Mouse (Mus musculus): ENCODE measurements at regions not wholly inside any gene's neighbourhood (a gene's known extent, or its start where the extent isn't known, plus 50 kb on each side); places are given as distances from the start of the nearest gene placed in this dataset.

- no peak for TF ChIP-seq CTCF (IDR thresholded peaks at IDR 0.05; ENCODE audit: control insufficient read depth, insufficient read depth, insufficient read length)
- TF ChIP-seq CEBPB (IDR thresholded peaks at IDR 0.05; ENCODE audit: low read depth), result no peak
- TF ChIP-seq MYOD1 (IDR thresholded peaks at IDR 0.05; ENCODE audit: control insufficient read depth, insufficient read length, low read depth), result no peak
- TF ChIP-seq MAX (IDR thresholded peaks at IDR 0.05), result no peak
- TF ChIP-seq USF1 (IDR thresholded peaks at IDR 0.05; ENCODE audit: low read depth), result no peak
- no peak for TF ChIP-seq MYOG (IDR thresholded peaks at IDR 0.05; ENCODE audit: control insufficient read depth, extremely low read depth, insufficient read length)
- TF ChIP-seq FOSL1 (IDR thresholded peaks at IDR 0.05; ENCODE audit: insufficient read depth, low read length, poor library complexity, severe bottlenecking), result no peak
- Histone ChIP-seq H3K79me3 (ENCODE audit: low read depth) (no peaks in the 10 kb centered on the region), H3K27me3 (ENCODE audit: control insufficient read depth, insufficient read depth, insufficient read length) (no peaks in the 10 kb centered on the region), H3ac (ENCODE audit: control insufficient read depth, insufficient read length, low read depth) (no peak overlapping the region), H3K4me3 (ENCODE audit: insufficient read depth, poor library complexity, severe bottlenecking) (no peak overlapping the region), H3K79me2 (ENCODE audit: control insufficient read depth, insufficient read depth) (no peaks in the 10 kb centered on the region), H3K36me3 (ENCODE audit: control insufficient read depth, insufficient read depth) (no peaks in the 10 kb centered on the region)
Observed at GRCm38 (mm10) chr5:119130176-119130575, 540.3 kb upstream of the Tbx3 start.

DNA sequence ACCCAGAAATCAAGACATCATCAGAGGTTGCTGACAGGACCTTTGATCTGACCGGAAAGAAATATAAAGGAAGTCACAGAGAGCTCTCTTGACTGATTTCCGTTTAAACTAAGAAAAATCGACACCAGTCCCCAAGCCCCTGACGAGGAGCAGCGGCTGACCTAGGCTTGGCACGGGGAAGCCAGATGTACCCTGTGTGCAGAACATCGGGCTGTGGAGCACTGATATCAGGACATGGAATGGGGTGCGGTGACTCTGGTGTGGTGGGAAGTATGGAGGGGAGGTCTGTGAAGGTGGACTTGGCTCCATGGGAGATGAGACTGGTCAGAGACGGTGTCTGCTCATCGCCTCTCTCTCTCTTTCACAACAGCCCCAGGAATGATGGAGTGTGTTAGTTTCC lies 539.0 kb upstream of the Tbx3 start:
- no peaks in the 10 kb centered on the region for H3K79me2 ChIP-seq (ENCODE audit: control insufficient read depth, insufficient read depth)
- H3K36me3 ChIP-seq (ENCODE audit: control insufficient read depth, insufficient read depth), result no peaks in the 10 kb centered on the region
- H3ac ChIP-seq (ENCODE audit: control insufficient read depth, insufficient read length, low read depth), result no peak overlapping the region
- no peak overlapping the region for H3K4me3 ChIP-seq (ENCODE audit: insufficient read depth, poor library complexity, severe bottlenecking)
- H3K27me3 ChIP-seq (ENCODE audit: control insufficient read depth, insufficient read depth, insufficient read length), result no peaks in the 10 kb centered on the region
- no peak for TF ChIP-seq MYOG (IDR thresholded peaks at IDR 0.05; ENCODE audit: control insufficient read depth, extremely low read depth, insufficient read length)
- no peak for TF ChIP-seq MYOD1 (IDR thresholded peaks at IDR 0.05; ENCODE audit: control insufficient read depth, insufficient read length, low read depth)
- no peak for TF ChIP-seq MAX (IDR thresholded peaks at IDR 0.05)
- no peak for TF ChIP-seq CTCF (IDR thresholded peaks at IDR 0.05; ENCODE audit: control insufficient read depth, insufficient read depth, insufficient read length)
- TF ChIP-seq FOSL1 (IDR thresholded peaks at IDR 0.05; ENCODE audit: insufficient read depth, low read length, poor library complexity, severe bottlenecking), result no peak
- TF ChIP-seq USF1 (IDR thresholded peaks at IDR 0.05; ENCODE audit: low read depth), result no peak
- TF ChIP-seq CEBPB (IDR thresholded peaks at IDR 0.05; ENCODE audit: low read depth), result no peak
- no peaks in the 10 kb centered on the region for H3K79me3 ChIP-seq (ENCODE audit: low read depth)

GRCm38 (mm10) chr5:119133378-119133777 lies 537.1 kb upstream of the Tbx3 start:
- no peaks in the 10 kb centered on the region for H3K27me3 ChIP-seq (ENCODE audit: control insufficient read depth, insufficient read depth, insufficient read length)
- no peak overlapping the region for H3ac ChIP-seq (ENCODE audit: control insufficient read depth, insufficient read length, low read depth)
- TF ChIP-seq MYOD1 (IDR thresholded peaks at IDR 0.05; ENCODE audit: control insufficient read depth, insufficient read length, low read depth) (no peak), CEBPB (IDR thresholded peaks at IDR 0.05; ENCODE audit: low read depth) (no peak), CTCF (IDR thresholded peaks at IDR 0.05; ENCODE audit: control insufficient read depth, insufficient read depth, insufficient read length) (no peak), FOSL1 (IDR thresholded peaks at IDR 0.05; ENCODE audit: insufficient read depth, low read length, poor library complexity, severe bottlenecking) (no peak), MYOG (IDR thresholded peaks at IDR 0.05; ENCODE audit: control insufficient read depth, extremely low read depth, insufficient read length) (no peak), USF1 (IDR thresholded peaks at IDR 0.05; ENCODE audit: low read depth) (no peak)
- H3K36me3 ChIP-seq (ENCODE audit: control insufficient read depth, insufficient read depth), result no peaks in the 10 kb centered on the region
- no peaks in the 10 kb centered on the region for H3K79me2 ChIP-seq (ENCODE audit: control insufficient read depth, insufficient read depth)
- no peaks in the 10 kb centered on the region for H3K79me3 ChIP-seq (ENCODE audit: low read depth)
- H3K4me3 ChIP-seq (ENCODE audit: insufficient read depth, poor library complexity, severe bottlenecking), result no peak overlapping the region

- no peaks in the 10 kb centered on the region for H3K36me3 ChIP-seq (ENCODE audit: control insufficient read depth, insufficient read depth)
- H3K4me3 ChIP-seq (ENCODE audit: insufficient read depth, poor library complexity, severe bottlenecking), result no peak overlapping the region
- H3K27me3 ChIP-seq (ENCODE audit: control insufficient read depth, insufficient read depth, insufficient read length), result no peaks in the 10 kb centered on the region
- H3ac ChIP-seq (ENCODE audit: control insufficient read depth, insufficient read length, low read depth), result no peak overlapping the region
- H3K79me2 ChIP-seq (ENCODE audit: control insufficient read depth, insufficient read depth), result no peaks in the 10 kb centered on the region
- TF ChIP-seq CEBPB (IDR thresholded peaks at IDR 0.05; ENCODE audit: low read depth) (no peak), FOSL1 (IDR thresholded peaks at IDR 0.05; ENCODE audit: insufficient read depth, low read length, poor library complexity, severe bottlenecking) (no peak), CTCF (IDR thresholded peaks at IDR 0.05; ENCODE audit: control insufficient read depth, insufficient read depth, insufficient read length) (no peak), USF1 (IDR thresholded peaks at IDR 0.05; ENCODE audit: low read depth) (no peak)
- H3K79me3 ChIP-seq (ENCODE audit: low read depth), result no peaks in the 10 kb centered on the region
Observed at GRCm38 (mm10) chr5:119136916-119137315, 533.6 kb upstream of the Tbx3 start.

DNA sequence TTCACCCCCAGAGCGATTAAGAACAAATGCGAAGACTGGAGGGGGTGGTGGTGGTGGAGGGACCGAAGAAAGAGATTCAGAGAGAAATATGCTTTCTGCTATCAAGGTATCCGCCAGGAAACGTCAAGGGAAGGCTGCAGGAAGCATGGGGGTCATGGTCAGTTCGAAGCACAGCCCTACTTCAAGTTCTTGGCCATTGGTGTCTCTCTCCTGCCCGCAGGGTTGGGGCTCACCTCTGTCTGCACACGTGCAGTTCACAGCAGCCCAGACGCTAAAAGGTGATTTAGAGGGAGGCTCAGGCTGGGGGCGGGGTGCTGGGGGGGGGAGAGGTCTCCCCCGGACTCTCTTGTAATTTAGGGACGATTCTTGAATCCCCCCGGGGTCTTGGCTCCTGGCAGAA lies 533.1 kb upstream of the Tbx3 start:
- Histone ChIP-seq H3K79me3 (ENCODE audit: low read depth) (no peaks in the 10 kb centered on the region), H3K4me3 (ENCODE audit: insufficient read depth, poor library complexity, severe bottlenecking) (no peak overlapping the region), H3K79me2 (ENCODE audit: control insufficient read depth, insufficient read depth) (no peaks in the 10 kb centered on the region), H3K27me3 (ENCODE audit: control insufficient read depth, insufficient read depth, insufficient read length) (no peaks in the 10 kb centered on the region), H3K36me3 (ENCODE audit: control insufficient read depth, insufficient read depth) (no peaks in the 10 kb centered on the region), H3ac (ENCODE audit: control insufficient read depth, insufficient read length, low read depth) (no peak overlapping the region)
- TF ChIP-seq USF1 (IDR thresholded peaks at IDR 0.05; ENCODE audit: low read depth), result no peak
- no peak for TF ChIP-seq CTCF (IDR thresholded peaks at IDR 0.05; ENCODE audit: control insufficient read depth, insufficient read depth, insufficient read length)
- no peak for TF ChIP-seq MAX (IDR thresholded peaks at IDR 0.05)
- TF ChIP-seq MYOG (IDR thresholded peaks at IDR 0.05; ENCODE audit: control insufficient read depth, extremely low read depth, insufficient read length), result no peak
- TF ChIP-seq FOSL1 (IDR thresholded peaks at IDR 0.05; ENCODE audit: insufficient read depth, low read length, poor library complexity, severe bottlenecking), result no peak
- no peak for TF ChIP-seq CEBPB (IDR thresholded peaks at IDR 0.05; ENCODE audit: low read depth)
- no peak for TF ChIP-seq MYOD1 (IDR thresholded peaks at IDR 0.05; ENCODE audit: control insufficient read depth, insufficient read length, low read depth)

GRCm38 (mm10) chr5:119137821-119138221 lies 532.6 kb upstream of the Tbx3 start:
- Histone ChIP-seq H3ac (ENCODE audit: control insufficient read depth, insufficient read length, low read depth) (no peak overlapping the region), H3K79me3 (ENCODE audit: low read depth) (no peaks in the 10 kb centered on the region), H3K36me3 (ENCODE audit: control insufficient read depth, insufficient read depth) (no peaks in the 10 kb centered on the region), H3K79me2 (ENCODE audit: control insufficient read depth, insufficient read depth) (no peaks in the 10 kb centered on the region), H3K4me3 (ENCODE audit: insufficient read depth, poor library complexity, severe bottlenecking) (no peak overlapping the region), H3K27me3 (ENCODE audit: control insufficient read depth, insufficient read depth, insufficient read length) (no peaks in the 10 kb centered on the region)
- TF ChIP-seq MYOG (IDR thresholded peaks at IDR 0.05; ENCODE audit: control insufficient read depth, extremely low read depth, insufficient read length) (no peak), FOSL1 (IDR thresholded peaks at IDR 0.05; ENCODE audit: insufficient read depth, low read length, poor library complexity, severe bottlenecking) (no peak), MYOD1 (IDR thresholded peaks at IDR 0.05; ENCODE audit: control insufficient read depth, insufficient read length, low read depth) (no peak), CEBPB (IDR thresholded peaks at IDR 0.05; ENCODE audit: low read depth) (no peak), MAX (IDR thresholded peaks at IDR 0.05) (no peak), USF1 (IDR thresholded peaks at IDR 0.05; ENCODE audit: low read depth) (no peak), CTCF (IDR thresholded peaks at IDR 0.05; ENCODE audit: control insufficient read depth, insufficient read depth, insufficient read length) (no peak)
